Mouse (Mus musculus): ENCODE results near the gene Dusp8.

Gene Dusp8

DNA sequence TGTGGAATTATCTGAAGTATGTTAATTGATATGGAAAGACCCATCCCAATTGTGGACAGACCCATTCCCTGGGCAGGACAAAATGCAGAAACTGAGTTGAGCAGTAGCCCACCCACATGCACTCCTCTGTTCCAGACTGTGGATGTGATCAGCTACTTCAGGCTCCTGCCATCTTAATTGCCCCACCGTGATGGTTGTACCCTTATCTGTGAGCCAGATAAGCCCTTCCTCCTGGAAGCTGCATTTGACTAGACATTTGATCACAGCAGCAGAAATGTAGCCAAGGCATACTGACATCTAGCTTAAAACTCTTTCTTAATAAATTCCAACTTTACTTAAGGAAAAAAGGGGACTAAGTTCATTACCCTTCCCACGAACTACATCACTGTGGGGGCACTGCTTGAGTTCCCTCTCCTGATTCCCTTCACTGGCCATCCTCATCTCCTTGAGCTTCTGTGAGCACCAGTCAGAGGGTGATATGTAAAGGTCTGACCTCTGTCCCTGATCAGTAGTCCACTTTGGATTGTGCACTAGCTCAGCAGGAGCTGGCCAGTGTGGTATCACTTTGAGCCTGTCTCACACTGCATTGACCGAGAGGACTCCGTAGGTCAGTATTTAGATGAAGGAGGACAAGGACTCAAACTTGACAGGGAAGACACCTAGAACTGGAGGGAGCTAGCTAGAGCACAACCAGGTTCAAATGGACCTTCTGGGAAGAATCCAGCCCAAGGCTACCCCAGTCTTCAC, 9.3 kb downstream of the Dusp8 start:
- no peak for DNase-seq (ENCODE audit: low spot score in 2 of 2)

DNA sequence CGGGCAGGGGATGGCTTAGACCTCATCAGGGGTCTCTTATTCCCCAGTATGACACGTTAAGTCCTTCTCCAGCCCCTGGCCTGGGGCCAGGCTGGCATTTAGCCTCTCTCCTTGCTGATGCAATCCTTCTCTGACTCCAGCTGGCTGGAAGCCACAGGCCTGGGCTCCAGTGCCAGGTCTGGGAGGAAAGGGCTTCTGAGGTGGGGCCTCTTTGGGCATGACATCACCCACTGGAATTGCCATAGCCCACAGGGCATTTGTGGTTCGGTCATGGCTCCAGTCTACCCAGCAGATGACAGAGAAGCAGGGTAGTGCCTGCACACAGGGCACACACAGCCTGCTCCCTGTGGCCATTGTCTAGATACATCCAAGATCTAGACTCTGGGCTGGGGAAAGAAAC, 10.8 kb downstream of the Dusp8 start:
- DNase-seq (ENCODE audit: low spot score in 2 of 2), result peak in 1 of 2 experiments; percentile 66

DNA sequence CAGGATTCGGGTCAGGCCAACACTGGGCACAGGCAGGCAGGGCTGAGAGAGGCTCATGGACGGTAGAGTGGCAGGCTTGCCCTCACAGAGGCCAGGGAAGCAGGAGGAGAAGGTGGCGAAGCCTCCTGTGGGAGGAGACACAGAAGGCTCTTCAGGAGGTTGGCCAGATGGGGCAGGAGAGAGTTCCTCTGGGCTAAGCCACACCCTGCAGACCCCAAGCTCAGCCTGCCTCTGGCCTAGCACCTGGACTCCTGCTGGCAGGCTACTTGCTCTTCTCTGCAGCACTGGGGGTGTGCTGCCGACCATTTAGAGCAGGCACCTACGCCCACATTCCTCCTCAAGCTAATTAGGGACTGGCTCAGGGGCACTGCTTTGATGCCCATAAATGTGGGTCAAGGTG, 11.2 kb downstream of the Dusp8 start:
- no peak for DNase-seq (ENCODE audit: low spot score in 2 of 2)

DNA sequence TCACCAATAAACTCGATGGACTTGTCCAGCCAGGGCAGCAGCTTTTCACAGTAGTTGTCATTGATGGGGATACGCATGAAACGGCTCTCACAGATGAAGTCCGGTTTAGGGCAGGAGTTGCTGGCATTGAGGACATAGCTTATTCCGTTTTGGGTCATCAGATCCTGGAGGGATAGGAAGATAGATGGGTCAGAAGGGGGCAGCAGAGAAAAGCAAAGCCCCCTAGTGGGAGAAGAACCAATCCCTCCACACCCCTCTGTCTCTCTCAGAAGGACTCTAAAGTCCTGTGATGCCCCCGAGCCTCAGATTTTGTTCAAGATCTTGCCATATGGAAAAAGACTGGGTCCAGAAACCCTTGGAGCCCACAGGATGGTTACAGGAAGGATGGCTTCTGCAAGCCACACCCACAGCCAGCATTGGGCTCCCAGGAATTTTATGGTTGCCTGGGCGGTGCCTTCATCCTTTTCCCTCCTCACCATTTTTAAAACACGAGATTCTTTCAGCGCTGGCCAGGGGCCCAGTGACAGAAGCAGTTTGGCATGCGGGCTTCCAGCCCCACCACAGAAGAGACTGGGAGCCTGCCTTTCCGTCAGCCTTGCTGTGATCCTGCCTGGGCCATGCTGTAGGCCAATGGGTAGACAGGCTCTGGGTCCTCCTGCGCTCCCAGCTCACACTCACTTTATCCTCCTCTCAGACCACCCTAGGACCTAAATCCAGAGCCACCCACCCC, 11.9 kb downstream of the Dusp8 start:
- no peak for DNase-seq (ENCODE audit: low spot score in 2 of 2)

DNA sequence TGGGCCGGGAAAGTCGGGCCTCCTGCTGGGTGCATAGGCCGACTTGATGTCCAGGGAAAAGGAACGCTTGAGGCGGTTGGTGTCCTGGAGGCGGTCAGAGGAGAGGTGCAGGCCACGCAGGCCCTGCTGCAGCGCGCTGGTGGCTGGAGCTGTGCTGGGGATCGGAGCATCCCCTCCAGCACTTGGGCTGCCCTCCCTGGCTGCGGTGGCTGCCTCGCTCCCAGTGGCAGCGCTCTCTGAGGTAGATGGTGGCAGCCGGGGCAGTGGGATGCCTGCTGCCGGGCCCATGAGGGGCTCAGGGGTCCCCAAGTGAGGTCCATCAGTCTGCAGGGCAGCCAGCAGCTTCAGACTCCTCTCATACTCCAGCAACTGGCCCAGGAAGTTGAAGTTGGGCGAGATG, 13.0 kb downstream of the Dusp8 start:
- no peak for DNase-seq (ENCODE audit: low spot score in 2 of 2)

DNA sequence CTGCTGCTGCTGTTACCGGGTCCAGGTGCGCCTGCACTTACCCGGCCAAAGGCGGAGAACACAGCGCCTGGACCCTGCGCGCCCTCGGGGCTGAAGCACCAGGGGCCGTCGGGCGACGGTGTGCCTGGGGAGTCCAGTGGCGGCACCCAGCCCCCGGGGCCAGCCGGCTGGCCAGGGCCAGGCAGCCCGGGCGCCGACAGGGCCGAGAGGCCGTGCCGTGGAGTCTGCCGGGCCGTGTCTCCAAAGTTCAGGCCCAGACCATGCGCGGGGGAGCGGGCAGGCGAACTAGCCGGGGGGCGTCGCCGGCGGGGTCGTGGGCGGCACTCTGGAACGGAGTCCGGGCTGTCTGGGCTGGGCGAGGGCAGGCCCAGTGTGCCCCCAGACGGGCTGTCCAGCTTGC, 13.5 kb downstream of the Dusp8 start:
- DNase-seq (ENCODE audit: low spot score in 2 of 2), result no peak

DNA sequence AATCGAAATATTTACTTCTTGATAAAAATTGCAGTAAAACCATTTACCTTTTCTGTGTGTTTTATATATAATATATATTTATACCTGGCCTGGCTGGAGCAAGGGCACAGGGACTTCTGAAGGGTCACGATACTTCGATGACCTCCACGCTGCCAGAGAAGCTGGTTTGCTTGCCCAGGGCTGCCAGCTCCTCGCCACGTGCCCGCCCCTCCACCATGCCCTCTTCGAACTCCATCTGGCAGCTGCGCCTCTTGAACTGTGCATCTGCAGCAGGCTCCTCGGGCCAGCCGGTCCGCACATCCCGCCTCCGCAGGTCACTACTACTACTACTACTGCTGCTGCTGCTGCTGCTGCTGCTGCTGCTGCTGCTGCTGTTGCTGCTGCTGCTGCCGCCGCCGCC, 13.9 kb downstream of the Dusp8 start:
- no peak for DNase-seq (ENCODE audit: low spot score in 2 of 2)

DNA sequence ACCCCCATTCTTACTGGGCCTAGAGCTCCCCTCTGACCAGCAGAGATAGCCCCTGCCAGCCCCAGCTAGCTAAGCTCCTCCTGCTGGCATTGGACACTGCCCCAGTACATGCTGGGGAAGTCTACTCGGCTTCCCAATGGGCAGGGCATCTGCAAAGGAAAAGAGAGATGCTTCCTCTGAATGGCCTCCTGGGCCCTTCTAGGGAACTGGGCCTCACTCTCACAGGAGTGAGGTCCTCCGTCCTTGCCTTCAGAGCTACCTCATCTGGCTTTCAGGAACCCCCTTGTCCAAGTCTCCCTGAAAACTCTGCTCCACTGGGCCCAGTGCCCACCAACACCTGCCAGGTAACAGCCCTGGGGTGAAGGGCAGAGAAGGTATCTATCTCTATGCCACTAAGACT, 14.8 kb downstream of the Dusp8 start:
- DNase-seq (ENCODE audit: low spot score in 2 of 2), result no peak

DNA sequence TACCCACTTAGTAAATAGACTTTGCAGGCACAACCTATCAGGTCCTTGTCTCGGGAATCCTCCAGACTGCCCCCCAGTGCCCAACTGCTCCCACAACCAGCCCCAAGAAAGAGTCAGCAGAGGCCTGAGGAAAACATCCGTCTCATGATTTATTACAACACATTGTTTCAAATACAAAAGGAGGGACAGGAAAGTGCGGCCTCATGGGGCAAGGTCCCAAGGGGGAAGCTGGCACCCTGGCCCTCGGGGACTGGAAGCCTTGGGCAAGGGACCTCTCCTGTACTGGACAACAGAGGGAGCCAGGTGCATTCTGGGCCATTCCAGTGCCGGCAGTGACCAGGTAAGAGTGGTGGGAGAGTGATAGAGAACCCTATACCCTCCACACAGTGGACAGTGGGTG, 16.3 kb downstream of the Dusp8 start:
- no peak for DNase-seq (ENCODE audit: low spot score in 2 of 2)

DNA sequence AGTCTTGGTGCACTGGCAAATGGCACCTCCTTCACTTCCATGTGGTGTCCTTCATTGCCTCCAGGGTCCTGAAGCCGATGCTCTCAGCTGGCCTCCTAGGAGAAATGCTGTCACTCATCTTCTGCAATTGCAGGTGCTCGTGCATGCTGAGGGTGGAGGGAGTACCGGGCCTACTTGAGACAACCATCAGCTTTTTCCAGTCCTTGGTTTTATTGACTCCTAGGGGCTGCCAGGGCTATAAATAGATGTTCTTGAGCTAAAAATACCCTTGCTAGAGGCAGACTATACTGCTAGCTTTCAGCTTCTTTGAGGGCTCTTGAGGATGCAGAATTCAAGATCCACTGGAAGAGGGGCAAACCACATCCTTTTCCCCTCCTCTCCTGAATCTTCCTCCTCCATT, 18.5 kb downstream of the Dusp8 start:
- no peak for DNase-seq (ENCODE audit: low spot score in 2 of 2)

DNA sequence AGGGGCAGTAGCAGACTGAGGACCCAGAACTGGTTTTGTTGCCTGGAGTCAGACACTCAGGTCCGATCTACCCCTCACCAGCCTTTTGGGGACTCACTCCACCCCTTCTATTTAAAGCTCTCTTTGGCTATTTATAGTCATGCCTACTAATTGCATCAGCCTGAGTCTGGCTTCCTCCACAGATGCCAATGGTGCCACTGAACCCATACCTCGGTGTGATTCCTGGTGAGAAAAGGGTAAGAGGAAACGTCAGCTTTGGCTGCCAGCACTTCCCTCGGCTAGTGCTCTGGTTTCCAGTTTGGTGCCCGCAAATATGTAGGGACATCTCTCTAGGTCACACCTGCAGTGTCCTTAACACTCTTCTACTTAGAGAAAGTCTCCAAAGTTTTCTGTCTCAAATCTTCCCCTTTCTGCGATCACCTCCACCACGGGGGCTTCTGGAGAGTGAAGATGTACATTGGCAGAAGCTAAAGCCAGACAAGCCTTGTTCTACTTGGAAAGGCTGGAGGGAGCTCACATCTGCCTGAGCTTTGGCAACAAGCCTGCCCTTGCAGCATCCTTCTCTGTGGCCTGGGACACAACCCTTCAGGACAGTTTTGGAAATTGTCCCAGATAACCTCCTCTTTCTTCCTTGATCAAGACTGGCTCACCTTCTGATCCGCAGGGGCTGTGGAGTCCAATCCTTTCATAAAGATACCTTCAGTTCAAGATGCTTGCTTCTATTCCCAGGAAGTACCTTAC, 21.3 kb downstream of the Dusp8 start:
- DNase-seq (ENCODE audit: low spot score in 2 of 2), result no peak

DNA sequence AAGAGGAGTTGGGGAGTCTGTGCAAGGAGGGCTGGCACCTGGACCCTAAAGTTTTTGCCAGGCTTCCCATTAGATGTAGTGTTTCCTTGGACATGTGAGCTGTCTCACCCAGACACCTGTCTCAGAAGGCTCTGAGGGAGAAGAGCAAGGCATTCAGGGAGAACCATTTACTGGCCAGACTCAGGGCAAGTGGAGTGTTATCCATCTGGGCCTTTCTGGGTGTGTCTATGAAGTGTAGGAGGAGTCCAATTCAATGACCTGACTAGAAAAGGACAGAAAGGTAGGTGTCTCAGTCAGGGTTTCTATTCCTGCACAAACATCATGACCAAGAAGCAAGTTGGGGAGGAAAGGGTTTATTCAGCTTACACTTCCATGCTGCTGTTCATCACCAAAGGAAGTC, 23.9 kb downstream of the Dusp8 start:
- DNase-seq (ENCODE audit: low spot score in 2 of 2), result no peak

DNA sequence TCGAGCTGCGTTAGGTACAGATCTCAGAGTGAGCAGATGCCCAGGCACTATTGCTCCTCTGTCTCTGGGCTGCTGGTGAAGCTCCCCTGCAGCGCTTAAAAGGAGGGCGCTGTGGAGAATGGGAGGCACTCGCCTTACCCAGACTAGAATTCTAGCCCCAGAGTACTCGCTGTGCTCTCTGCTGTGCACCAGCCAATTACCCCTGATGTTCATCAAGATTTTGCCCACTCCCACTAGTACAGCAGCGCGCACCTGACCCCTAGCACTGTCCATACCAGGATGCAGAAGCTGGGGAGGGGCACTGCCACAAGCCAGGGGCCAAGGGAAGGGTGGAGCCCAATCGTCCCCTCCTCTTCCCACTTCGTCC, 24.4 kb downstream of the Dusp8 start:
- no peak for DNase-seq (ENCODE audit: low spot score in 2 of 2)

DNA sequence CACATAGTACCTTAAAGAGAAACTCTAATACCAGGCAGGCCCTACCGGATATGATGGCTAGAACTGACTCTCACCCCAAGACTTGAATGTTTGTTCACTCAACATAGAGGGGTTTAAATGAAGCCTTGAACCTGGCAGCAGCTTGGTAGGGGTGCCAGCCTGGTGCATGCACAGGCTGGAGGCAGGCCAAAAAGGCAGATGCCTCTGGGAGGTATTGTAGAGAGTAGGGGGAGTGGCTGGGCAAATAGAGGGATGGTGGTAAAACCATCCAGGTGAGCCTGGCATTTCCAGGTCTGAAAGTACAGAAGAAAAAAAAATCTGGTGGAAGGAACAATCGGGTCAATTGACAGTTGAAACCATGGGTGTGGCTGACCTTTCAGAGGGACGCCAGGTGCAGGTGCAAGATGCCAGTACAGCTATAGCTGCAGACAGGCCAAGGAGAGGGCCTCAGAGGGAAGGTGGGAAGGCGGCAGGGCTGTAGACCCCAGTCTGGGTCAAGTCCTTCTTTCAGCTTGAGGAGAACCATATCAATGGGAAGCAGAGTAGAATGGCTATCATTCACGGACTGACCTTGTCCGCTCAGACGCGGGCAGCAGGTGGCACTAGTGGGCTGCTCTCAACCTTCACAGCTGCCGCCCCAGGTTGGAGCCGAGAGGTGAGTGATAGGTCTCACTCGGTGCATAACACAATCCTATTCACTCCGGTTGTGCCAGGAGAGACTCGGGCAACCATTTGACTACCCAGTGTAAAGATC, 25.0 kb downstream of the Dusp8 start:
- no peak for DNase-seq (ENCODE audit: low spot score in 2 of 2)

DNA sequence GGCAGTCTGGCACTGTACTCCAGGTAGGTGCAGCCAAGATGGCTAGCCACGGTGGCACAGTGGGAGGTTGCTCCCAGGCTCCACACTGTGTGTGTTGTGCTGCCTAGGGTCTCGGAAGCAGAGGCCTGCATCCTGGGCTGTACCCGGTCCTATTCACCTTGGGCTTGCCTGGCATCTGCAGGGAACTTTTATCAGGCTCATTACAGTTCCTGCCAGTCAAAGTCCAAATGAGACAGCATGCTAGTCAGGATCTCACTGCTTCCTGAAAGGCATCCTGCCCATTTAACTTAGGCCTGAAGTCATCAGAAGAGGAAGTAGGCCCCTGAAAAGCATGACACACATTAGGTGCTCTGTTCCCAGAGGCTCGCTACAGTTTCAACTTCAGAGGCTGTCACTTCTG, 27.2 kb downstream of the Dusp8 start:
- no peak for DNase-seq (ENCODE audit: low spot score in 2 of 2)

DNA sequence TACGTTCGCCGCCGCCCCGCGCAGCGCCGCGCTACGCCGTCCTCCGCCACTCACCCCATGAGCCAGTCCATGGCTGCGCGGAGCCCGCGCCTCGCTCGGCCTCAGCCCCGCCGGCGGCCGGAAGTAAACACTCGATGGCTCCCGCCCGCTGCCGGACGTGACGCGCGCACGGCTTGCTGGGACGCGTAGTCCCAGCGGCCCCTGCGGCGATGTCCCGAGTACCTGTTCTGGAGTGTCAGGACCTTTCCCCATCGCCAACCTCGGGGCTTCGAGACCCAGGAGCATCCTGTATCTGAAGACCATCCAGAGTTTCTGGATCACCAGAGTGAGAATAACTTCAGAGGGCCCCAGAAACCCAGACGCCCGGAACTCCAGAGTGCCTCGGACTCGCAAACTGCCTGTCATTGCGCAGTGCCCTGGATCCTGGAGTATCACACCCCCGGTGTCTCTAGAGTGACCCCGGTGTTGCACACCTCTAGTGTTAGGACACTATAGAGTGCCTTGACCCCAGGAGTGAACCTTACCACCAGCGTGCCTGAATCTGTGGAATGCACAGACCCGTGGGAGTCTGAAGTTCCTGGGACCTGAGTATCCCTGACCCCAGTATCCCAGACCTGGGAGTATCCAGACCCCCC, 34.6 kb downstream of the Dusp8 start, which contains the start of gene Mob2:
Gene Mob2 (minus strand): TSS at position 135 of the 635 bp plus-strand sequence.
- peak; percentile 71 to 87 for DNase-seq (ENCODE audit: low spot score in 2 of 2)

DNA sequence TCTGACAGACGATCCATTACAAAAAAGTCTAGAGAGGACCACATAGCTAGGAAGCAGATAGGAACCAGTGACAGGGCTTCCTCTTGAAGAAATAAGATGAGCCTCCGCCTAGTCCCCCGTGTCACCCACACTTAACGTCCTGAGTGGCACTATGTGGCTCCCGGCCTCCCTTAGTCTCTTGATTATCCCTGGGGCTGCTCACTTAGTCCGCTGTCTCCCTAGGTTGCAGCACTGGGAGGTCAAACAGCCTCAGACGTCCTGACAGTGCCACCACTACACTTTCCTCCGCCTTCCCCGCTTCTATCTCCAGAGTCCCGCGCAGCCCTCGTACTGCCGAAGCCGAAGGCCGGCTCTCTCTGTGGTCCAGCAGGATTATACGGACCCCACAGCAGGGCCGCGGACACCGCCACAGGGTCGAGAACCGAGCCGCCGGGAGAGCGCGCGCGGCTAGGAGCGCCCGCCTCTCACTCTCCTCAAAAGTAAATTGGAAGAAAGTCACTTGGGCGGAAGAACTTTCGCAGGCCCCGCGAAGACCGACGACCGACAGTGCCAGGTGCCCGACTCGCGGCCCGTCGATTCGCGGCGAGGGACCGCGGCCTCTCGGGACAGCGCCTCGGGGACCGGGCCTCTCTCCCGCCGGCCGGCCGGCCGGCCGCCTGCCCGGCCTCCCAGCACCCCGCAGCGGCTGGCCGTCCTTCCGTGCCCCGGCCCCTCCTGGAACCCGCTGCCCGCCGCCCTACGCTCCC, 35.3 kb downstream of the Dusp8 start:
- no peak for DNase-seq (ENCODE audit: low spot score in 2 of 2)

DNA sequence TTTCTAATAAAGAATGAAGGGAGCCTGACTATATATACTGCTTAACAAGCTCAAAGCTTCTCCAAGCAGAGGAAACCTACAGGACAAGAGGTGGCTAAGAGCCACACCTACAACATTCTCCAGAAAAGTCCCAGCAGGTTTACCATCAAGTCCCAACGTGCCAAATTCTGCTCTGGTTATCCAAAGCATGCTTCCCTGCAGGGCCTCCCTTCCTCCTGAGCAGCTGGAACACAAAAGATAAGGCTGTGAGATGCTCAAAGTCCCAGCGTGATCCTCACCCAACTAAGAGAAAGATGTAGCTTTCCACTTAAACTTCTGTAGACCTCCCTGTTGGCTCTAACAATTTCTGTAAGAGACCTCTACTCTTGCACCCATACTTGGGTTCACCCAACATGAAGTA, 36.6 kb downstream of the Dusp8 start:
- DNase-seq (ENCODE audit: low spot score in 2 of 2), result no peak

DNA sequence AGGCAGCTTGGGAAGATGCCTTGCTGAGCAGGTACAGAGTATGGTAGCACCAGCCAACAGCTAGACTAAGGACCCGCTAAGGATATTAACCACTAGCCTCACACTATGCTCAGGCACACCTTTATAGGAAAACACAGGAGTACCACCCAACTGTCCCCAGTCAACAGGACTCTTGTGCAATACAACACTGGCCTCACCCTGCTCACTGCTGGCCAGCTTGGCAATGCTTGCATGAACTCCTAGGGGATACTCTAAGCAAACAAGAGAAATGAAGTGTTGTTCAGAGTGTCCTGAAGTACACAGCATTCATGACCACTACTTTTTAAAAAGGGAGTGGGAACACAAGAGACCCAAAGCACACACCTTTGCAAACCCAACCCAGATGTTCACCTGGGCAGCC, 38.5 kb downstream of the Dusp8 start:
- no peak for DNase-seq (ENCODE audit: low spot score in 2 of 2)

DNA sequence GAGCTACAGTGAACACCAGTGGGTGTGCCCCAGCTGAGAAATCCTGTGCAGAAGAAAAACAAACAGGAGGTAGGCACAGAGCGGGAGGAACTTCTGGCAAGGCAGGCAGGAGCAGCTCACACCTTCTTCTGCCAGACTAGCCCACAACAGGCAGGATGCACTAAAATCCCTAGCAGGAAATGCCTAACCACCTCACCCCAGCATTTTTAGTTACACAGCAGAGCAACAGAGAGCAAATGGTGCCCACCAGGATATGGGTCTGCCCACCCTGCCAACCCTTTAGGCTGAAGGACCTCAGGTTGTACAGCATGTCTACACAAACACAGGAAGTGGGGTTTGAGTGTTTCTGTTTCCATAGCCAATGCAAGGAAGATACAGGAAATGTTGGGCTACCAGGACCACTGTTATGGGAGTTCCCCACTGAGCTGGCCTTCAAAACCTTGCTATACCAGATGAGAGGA, 39.0 kb downstream of the Dusp8 start:
- DNase-seq (ENCODE audit: low spot score in 2 of 2), result no peak

DNA sequence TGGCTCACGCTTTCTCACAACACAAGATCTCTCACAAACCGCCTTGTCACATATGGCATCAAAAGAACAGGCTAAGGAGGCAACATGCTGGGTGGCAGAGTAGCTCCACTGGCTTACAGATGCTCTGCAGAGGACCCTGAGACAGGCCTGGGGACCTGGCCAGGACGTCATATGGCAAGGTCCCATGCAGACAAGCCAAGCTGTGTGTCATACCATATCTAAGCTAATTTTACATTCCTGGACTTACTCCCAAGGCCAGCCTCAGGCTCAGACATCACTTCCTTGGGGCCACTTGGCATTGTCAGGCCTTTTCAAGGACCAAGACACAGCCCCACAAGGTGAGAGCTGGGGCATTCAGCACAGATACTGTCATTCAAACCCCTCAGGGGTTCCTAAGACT, 40.2 kb downstream of the Dusp8 start:
- no peak for DNase-seq (ENCODE audit: low spot score in 2 of 2)
